Mouse (Mus musculus): Measurements from ENCODE around the gene Tmem132b.

DNA sequence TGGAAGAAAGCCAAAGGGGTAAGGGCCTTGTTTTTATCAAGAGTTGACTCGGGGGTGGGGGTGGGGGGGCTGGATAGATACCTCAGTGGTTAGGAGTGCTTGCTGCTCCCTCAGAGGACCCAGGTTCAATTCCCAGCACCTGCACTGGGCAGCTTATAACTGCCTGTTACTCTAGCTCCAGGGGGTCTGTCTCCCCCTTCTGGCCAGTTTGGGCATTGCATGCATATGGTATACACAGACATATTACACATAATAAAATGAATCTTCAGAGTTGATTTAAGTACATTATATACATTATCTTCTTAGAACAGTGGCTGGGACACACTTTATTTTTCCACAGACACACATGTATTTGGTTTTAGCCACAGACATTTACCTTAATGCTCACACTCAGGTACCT lies 202.2 kb downstream of the Tmem132b start:
- no peak for TF ChIP-seq MYOG (IDR thresholded peaks at IDR 0.05; ENCODE audit: control insufficient read depth, extremely low read depth, insufficient read length)
- no peak for TF ChIP-seq CTCF (IDR thresholded peaks at IDR 0.05; ENCODE audit: control insufficient read depth, insufficient read depth, insufficient read length)
- no peak for TF ChIP-seq CEBPB (IDR thresholded peaks at IDR 0.05; ENCODE audit: low read depth)
- TF ChIP-seq USF1 (IDR thresholded peaks at IDR 0.05; ENCODE audit: low read depth) = no peak
